Mouse (Mus musculus) testis, adult 2 months (tissue): Measurements from ENCODE around the gene Npas3. TPM values are rescaled to one million over a fixed set of nuclear protein-coding genes. Genes with fewer than 3 reads are reported as not detected.

Experiments used
- H3K27ac ChIP-seq: fragments of 200-500 bp; 2 replicates; pipeline ENCODE4 v1.5.1; 2012; ENCODE audit warnings: low read depth, low read length; ENCODE audit not compliant: control insufficient read depth, insufficient read depth
- H3K27me3 ChIP-seq: fragments of 200-500 bp; 2 replicates; pipeline ENCODE4 v1.6.1; 2012; ENCODE audit warnings: mild to moderate bottlenecking, low read length, moderate library complexity; ENCODE audit not compliant: control insufficient read depth, insufficient read depth
- H3K36me3 ChIP-seq: fragments of 200-500 bp; 2 replicates; pipeline ENCODE4 v1.6.1; 2012; ENCODE audit warnings: mild to moderate bottlenecking, low read length; ENCODE audit not compliant: control insufficient read depth, insufficient read depth
- H3K4me1 ChIP-seq: fragments of 200-500 bp; 2 replicates; pipeline ENCODE4 v1.6.1; 2012; ENCODE audit warnings: low read length; ENCODE audit not compliant: control insufficient read depth, insufficient read depth
- H3K4me3 ChIP-seq: fragments of 200-500 bp; 2 replicates; pipeline ENCODE4 v1.5.1; 2012; ENCODE audit warnings: low read depth, mild to moderate bottlenecking, low read length, moderate library complexity, mixed read lengths; ENCODE audit not compliant: control insufficient read depth
- CTCF ChIP-seq: fragments of 200-500 bp; IDR thresholded peaks from 2 replicates; pipeline ENCODE4 v1.5.1; 2012; ENCODE audit warnings: low read depth, mild to moderate bottlenecking, inconsistent platforms, low read length, moderate library complexity; ENCODE audit not compliant: control insufficient read depth, insufficient read depth, insufficient replicate concordance
- POLR2A ChIP-seq: fragments of 200-500 bp; IDR thresholded peaks from 2 replicates; pipeline ENCODE4 v1.6.1; 2012; ENCODE audit warnings: low read depth, mild to moderate bottlenecking, inconsistent platforms, low read length, moderate library complexity; ENCODE audit not compliant: control insufficient read depth
- polyA plus RNA-seq: library from polyadenylated mRNA; depleted of rRNA; stranded (reverse); fragments of >200 nt; gene quantifications from 2 replicates; pipeline ENCODE4 v1.2.3, GENCODE M21; 2012

Gene Npas3
- polyA plus RNA-seq, 1 experiment = 0.91 TPM

GRCm38 (mm10) chr12:53849263-53849662 is 600.8 kb downstream of the Npas3 start:
- no peaks in the 10 kb centered on the region for H3K4me1 ChIP-seq
- TF ChIP-seq POLR2A (no peak), CTCF (no peak)
- no peak overlapping the region for H3K27ac ChIP-seq
- H3K36me3 ChIP-seq = no peaks in the 10 kb centered on the region
- no peak overlapping the region for H3K4me3 ChIP-seq
- H3K27me3 ChIP-seq = no peaks in the 10 kb centered on the region

DNA sequence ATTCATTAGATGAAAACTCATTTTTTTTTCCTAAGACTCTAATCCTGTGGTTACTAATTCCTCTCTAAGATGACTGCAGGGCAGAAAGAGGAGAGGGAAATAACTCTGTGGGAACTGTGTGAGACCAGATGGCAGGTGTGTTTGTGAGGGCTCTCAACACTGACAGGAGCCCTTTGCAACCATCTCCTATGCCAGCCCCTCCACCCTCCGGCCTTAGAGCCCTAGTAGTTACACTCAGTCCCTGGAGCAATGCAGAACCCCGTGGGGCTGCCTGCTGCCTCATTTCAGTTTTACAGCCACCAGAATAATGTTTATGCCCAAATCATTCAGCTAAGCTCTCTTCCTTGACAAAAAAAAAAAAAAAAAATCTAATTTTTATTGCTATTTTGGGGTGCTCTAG is 604.0 kb downstream of the Npas3 start:
- no peak for TF ChIP-seq CTCF
- no peak for TF ChIP-seq POLR2A
- no peak overlapping the region for H3K27ac ChIP-seq

DNA sequence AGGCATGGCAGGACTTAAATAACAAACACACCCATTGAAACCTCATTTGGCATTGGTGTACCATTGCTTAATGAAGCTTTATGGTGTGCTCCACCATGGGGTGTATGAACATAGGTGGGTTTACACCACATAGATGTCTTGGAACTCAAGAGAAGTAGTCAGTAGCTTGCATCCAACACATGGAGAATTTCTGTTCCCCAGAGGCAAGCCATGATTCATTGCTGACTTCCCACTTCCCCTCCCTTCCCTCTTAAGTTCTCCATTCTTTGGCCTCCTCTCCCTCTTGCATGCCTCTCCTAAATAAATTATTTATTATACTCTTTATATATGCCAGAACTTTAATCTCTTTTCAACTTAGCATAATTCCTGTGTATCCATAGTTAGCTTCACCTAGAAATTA is 611.7 kb downstream of the Npas3 start:
- Histone ChIP-seq H3K36me3 (no peaks in the 10 kb centered on the region), H3K27me3 (no peaks in the 10 kb centered on the region), H3K4me3 (no peak overlapping the region), H3K4me1 (no peaks in the 10 kb centered on the region), H3K27ac (no peak overlapping the region)
- TF ChIP-seq CTCF (no peak), POLR2A (no peak)

More for the DNA sequence above, 604.0 kb downstream of the Npas3 start:
- Histone ChIP-seq H3K27me3 (no peaks in the 10 kb centered on the region), H3K4me1 (no peaks in the 10 kb centered on the region), H3K36me3 (no peaks in the 10 kb centered on the region), H3K4me3 (no peak overlapping the region)

- Histone ChIP-seq H3K4me3 (no peak overlapping the region), H3K36me3 (no peaks in the 10 kb centered on the region), H3K4me1 (no peaks in the 10 kb centered on the region), H3K27ac (no peak overlapping the region), H3K27me3 (no peaks in the 10 kb centered on the region)
- TF ChIP-seq POLR2A (no peak), CTCF (no peak)
These were observed 613.8 kb downstream of the Npas3 start for GRCm38 (mm10) chr12:53862281-53862680.

GRCm38 (mm10) chr12:53864436-53865136 is 616.1 kb downstream of the Npas3 start:
- no peaks in the 10 kb centered on the region for H3K4me1 ChIP-seq
- TF ChIP-seq CTCF (no peak), POLR2A (no peak)
- H3K27me3 ChIP-seq = no peaks in the 10 kb centered on the region
- no peaks in the 10 kb centered on the region for H3K36me3 ChIP-seq
- no peak overlapping the region for H3K4me3 ChIP-seq
- no peak overlapping the region for H3K27ac ChIP-seq

DNA sequence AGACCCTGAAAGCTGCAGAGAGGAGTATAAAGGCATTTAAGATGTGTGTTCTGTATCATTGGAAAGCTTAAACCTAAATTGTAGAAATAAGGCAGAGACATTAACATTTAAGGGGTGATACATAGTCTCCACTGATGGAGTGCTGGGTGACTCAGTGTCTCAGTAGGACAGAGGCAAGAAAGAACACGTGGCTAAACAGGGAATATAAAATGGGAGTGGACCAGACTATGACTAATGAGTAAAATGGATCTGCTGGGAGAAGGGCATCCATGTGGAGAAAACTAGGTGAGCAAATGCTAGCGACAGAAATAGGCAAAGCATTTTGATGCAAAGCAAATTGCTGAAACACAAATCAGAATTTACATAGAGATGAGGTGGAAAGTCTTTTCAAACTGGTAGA is 617.2 kb downstream of the Npas3 start:
- Histone ChIP-seq H3K27ac (no peak overlapping the region), H3K36me3 (no peaks in the 10 kb centered on the region), H3K27me3 (no peaks in the 10 kb centered on the region), H3K4me1 (no peaks in the 10 kb centered on the region), H3K4me3 (no peak overlapping the region)
- TF ChIP-seq CTCF (no peak), POLR2A (no peak)

DNA sequence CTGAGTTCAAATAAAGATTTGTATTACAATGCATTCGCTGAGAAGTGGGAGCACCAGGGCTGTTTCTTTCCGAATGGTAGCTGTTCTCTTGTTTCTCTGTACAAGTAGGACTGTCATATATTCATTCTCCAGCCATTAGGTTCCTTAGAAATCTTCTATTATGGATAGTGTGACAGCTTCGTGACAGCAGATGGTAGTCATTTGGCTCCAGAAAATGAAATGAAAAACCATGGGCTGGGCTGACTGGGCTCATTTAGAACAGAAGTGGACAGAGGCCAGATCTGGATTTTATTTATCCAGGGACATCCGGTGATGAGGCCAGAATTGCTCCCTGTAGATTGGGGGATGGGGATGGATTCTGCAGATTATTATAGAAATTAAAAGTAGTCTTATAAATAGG is 621.5 kb downstream of the Npas3 start:
- Histone ChIP-seq H3K27me3 (no peaks in the 10 kb centered on the region), H3K36me3 (no peaks in the 10 kb centered on the region), H3K4me3 (no peak overlapping the region), H3K4me1 (no peaks in the 10 kb centered on the region), H3K27ac (no peak overlapping the region)
- TF ChIP-seq POLR2A (no peak), CTCF (no peak)
